ENCODE assay signal across 9 mouse cellular contexts in the genomic region with DNA sequence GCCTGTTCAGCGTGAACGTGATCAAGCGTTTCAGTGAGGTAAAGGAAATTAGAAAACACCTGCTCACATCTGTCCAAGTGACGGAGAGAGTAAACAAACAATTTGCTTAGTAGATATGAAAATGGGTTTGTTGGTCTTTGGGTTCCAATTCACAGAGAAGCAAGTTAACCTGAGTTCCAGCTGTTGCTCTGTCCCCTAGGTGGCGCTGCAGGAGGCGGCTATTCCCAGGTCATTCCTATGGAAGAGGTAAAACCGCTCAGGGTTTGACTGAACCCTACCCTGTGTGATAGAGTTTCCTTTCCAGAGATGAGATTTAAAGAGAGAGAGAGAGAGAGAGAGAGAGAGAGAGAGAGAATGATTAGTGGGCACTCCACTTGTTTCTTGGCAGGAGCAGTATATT. TPM values are rescaled to one million over a fixed set of nuclear protein-coding genes. Genes with fewer than 3 reads are reported as not detected.
DNase-seq lines count a peak whose midpoint lies in the region; ATAC-seq and TF ChIP-seq lines count a peak whose summit lies in the region.
"Had no signal": no experiment of that assay in that cellular context is flagged by ENCODE, and none has a peak within 500 bp of the region (broad histone marks: within the 10 kb centered on the region; RNA-seq: fewer than 3 reads in every experiment).

No protein-coding gene starts in this region.

- peaks cover 95% of the 10 kb centered on the region for H3K36me3 ChIP-seq in midbrain, embryonic 10.5 days
- peaks cover 54% of the 10 kb centered on the region for H3K36me3 ChIP-seq in midbrain, embryonic 13.5 days
- H3K36me3 ChIP-seq in limb, embryonic 14.5 days (ENCODE audit: control insufficient read depth, insufficient read depth, low read length): peaks cover 68% of the 10 kb centered on the region

- H3K9me3 ChIP-seq in midbrain, embryonic 10.5 days (replicated peaks): no peaks in the 10 kb centered on the region
- no peaks in the 10 kb centered on the region for H3K9me3 ChIP-seq in midbrain, embryonic 13.5 days
- H3K9me3 ChIP-seq in limb, embryonic 14.5 days (ENCODE audit: control insufficient read depth, low read length): no peaks in the 10 kb centered on the region
- H3K9me3 ChIP-seq: neural tube, embryonic 13.5 days had no signal

- no peak for ATAC-seq in midbrain, embryonic 13.5 days
- no peak for ATAC-seq in limb, embryonic 14.5 days (ENCODE audit: low FRiP score, low read depth)
- ATAC-seq in monocyte, adult 5-6 weeks (replicated peaks; ENCODE audit: insufficient number of reproducible peaks, low FRiP score, low TSS enrichment, poor library complexity, severe bottlenecking): no peak

- TF ChIP-seq POLR2A in limb, embryonic 14.5 days (IDR thresholded peaks at IDR 0.05; ENCODE audit: borderline replicate concordance, extremely low read depth, insufficient read depth, insufficient read length): no peak

- no peak overlapping the region for H3K4me2 ChIP-seq in midbrain, embryonic 13.5 days (replicated peaks)
- no peak overlapping the region for H3K4me2 ChIP-seq in limb, embryonic 14.5 days (replicated peaks; ENCODE audit: low read depth, low read length, severe bottlenecking)
- H3K4me2 ChIP-seq: neural tube, embryonic 13.5 days had no signal

- H3K9ac ChIP-seq in midbrain, embryonic 13.5 days (replicated peaks): no peak overlapping the region
- no peak overlapping the region for H3K9ac ChIP-seq in limb, embryonic 14.5 days (ENCODE audit: low read depth, low read length, severe bottlenecking)
- H3K9ac ChIP-seq: neural tube, embryonic 13.5 days had no signal

- H3K27me3 ChIP-seq in midbrain, embryonic 10.5 days (ENCODE audit: low read depth, poor library complexity, severe bottlenecking): no peaks in the 10 kb centered on the region
- H3K27me3 ChIP-seq in midbrain, embryonic 13.5 days: no peaks in the 10 kb centered on the region
- no peaks in the 10 kb centered on the region for H3K27me3 ChIP-seq in limb, embryonic 14.5 days (ENCODE audit: control insufficient read depth, insufficient read depth, low read length)
- H3K27me3 ChIP-seq: neural tube, embryonic 13.5 days had no signal

- no peak overlapping the region for H3K4me3 ChIP-seq in midbrain, embryonic 10.5 days
- no peak overlapping the region for H3K4me3 ChIP-seq in midbrain, embryonic 13.5 days (replicated peaks)
- H3K4me3 ChIP-seq in limb, embryonic 14.5 days (replicated peaks; ENCODE audit: low read length): no peak overlapping the region
- H3K4me3 ChIP-seq: neural tube, embryonic 13.5 days had no signal

- peak; percentile 54 for DNase-seq in midbrain, embryonic 10.5 days (ENCODE audit: low spot score)
- peak; percentile 71 for DNase-seq in R1 (ENCODE audit: low read depth, low spot score)
- DNase-seq in c-Kit-positive CD71-positive TER-119-positive erythroid progenitor cells, embryonic 14.5 days (ENCODE audit: low spot score): peak; percentile 26
- DNase-seq in gastrocnemius, postnatal 10 days: peak; percentile 76
- peak; percentile 47 for DNase-seq in limb, embryonic 14.5 days (ENCODE audit: low spot score)
- peak; percentile 34 for DNase-seq in retina, postnatal 7 days (ENCODE audit: low read depth, low spot score)

- 66% methylated on average over 7 of the region's 7 CpGs for WGBS in midbrain, embryonic 10.5 days
- 64% methylated on average over 7 of the region's 7 CpGs for WGBS in midbrain, embryonic 13.5 days
- WGBS in limb, embryonic 14.5 days: 61% methylated on average over 7 of the region's 7 CpGs

- H3K27ac ChIP-seq in midbrain, embryonic 10.5 days (replicated peaks): no peak overlapping the region
- H3K27ac ChIP-seq in midbrain, embryonic 13.5 days: no peak overlapping the region
- H3K27ac ChIP-seq in limb, embryonic 14.5 days (replicated peaks; ENCODE audit: low read depth, low read length): no peak overlapping the region
- H3K27ac ChIP-seq: neural tube, embryonic 13.5 days had no signal

- H3K4me1 ChIP-seq in midbrain, embryonic 10.5 days: peaks cover 4% of the 10 kb centered on the region; the same call in 1 of the 2 replicates
- H3K4me1 ChIP-seq in midbrain, embryonic 13.5 days (replicated peaks): peaks cover 6% of the 10 kb centered on the region
- H3K4me1 ChIP-seq in limb, embryonic 14.5 days (ENCODE audit: control insufficient read depth, insufficient read depth, low read length): no peaks in the 10 kb centered on the region

RNA-seq across cellular contexts. Expression of a gene that starts 31.5 kb away (rescaled TPM):
- polyA plus RNA-seq in midbrain, embryonic 10.5 days (2016; fragmentation: Nextera tagmentation; extraction: Ambion mirVana): 2.5 and 4.7 TPM in 2 replicates
- 6.5 and 6.9 TPM in 2 replicates for polyA plus RNA-seq in midbrain, embryonic 13.5 days (2015; fragmentation: Nextera tagmentation; extraction: Ambion mirVana)
- total RNA-seq in gastrocnemius, postnatal 10 days (2021): 1 to 10 TPM; 1.8 to 2.1 TPM
- 1.1 and 1.6 TPM in 2 replicates for polyA plus RNA-seq in limb, embryonic 14.5 days (2012; rRNA removed)
- polyA plus RNA-seq in limb, embryonic 14.5 days (2014; fragmentation: Nextera tagmentation; extraction: Ambion mirVana): 1.0 and 1.5 TPM in 2 replicates
- total RNA-seq in monocyte, adult 5-6 weeks (2017): 0.10 to 1.3 TPM (median 0.32 TPM) in 3 replicates

RNA-seq across cellular contexts. Expression of a gene that starts 38.1 kb away (rescaled TPM):
- polyA plus RNA-seq in midbrain, embryonic 10.5 days (2016; fragmentation: Nextera tagmentation; extraction: Ambion mirVana): 82.4 and 91.8 TPM in 2 replicates
- 33.5 and 33.9 TPM in 2 replicates for polyA plus RNA-seq in midbrain, embryonic 13.5 days (2015; fragmentation: Nextera tagmentation; extraction: Ambion mirVana)
- 10 to 100 TPM; 30.3 to 30.4 TPM for total RNA-seq in gastrocnemius, postnatal 10 days (2021)
- polyA plus RNA-seq in limb, embryonic 14.5 days (2012; rRNA removed): 37.0 and 49.5 TPM in 2 replicates
- 61.8 and 62.7 TPM in 2 replicates for polyA plus RNA-seq in limb, embryonic 14.5 days (2014; fragmentation: Nextera tagmentation; extraction: Ambion mirVana)
- total RNA-seq in monocyte, adult 5-6 weeks (2017): 16.1 to 31.0 TPM (median 19.5 TPM) in 3 replicates

RNA-seq across cellular contexts. Expression of a gene that starts 46.6 kb away (rescaled TPM):
- not detected in 2 replicates for polyA plus RNA-seq in midbrain, embryonic 10.5 days (2016; fragmentation: Nextera tagmentation; extraction: Ambion mirVana)
- not detected in 2 replicates for polyA plus RNA-seq in midbrain, embryonic 13.5 days (2015; fragmentation: Nextera tagmentation; extraction: Ambion mirVana)
- total RNA-seq in gastrocnemius, postnatal 10 days (2021): not detected
- 0.06 TPM in 1 of 2 replicates, not detected in the other for polyA plus RNA-seq in limb, embryonic 14.5 days (2012; rRNA removed)
- 0.12 and 0.19 TPM in 2 replicates for polyA plus RNA-seq in limb, embryonic 14.5 days (2014; fragmentation: Nextera tagmentation; extraction: Ambion mirVana)
- 1.3 TPM in 1 of 3 replicates, not detected in the others for total RNA-seq in monocyte, adult 5-6 weeks (2017)
- polyA plus RNA-seq: neural tube, embryonic 13.5 days had no signal

Comparison
In these comparisons a context has a peak if more than half of its experiments do, and no peak if none do; other contexts are left out.
1. DNase-seq: peak in every context shown above with its lines; median percentile 76 in gastrocnemius, postnatal 10 days; 71 in R1; 54 in midbrain, embryonic 10.5 days; 47 in limb, embryonic 14.5 days; 34 in retina, postnatal 7 days; 26 in c-Kit-positive CD71-positive TER-119-positive erythroid progenitor cells, embryonic 14.5 days.